Mouse (Mus musculus) liver, embryonic 14.5 days (tissue): ENCODE measurements around the gene Ophn1. TPM values are rescaled to one million over a fixed set of nuclear protein-coding genes. Genes with fewer than 3 reads are reported as not detected.

Source experiments
- ATAC-seq: fragments of 200-750 bp; cut with Nextera tagmentation; 2 replicates; pipeline ENCODE4 v1.8.0; 2017; ENCODE audit warnings: moderate number of reproducible peaks, mild to moderate bottlenecking, moderate library complexity; ENCODE audit not compliant: insufficient read depth
- DNase-seq, 3 experiments: peaks; one replicate each; pipeline ENCODE4 v3.0.0-alpha.2; 2012 to 2013; ENCODE audit warnings: low read depth in 3 of 3, low spot score in 3 of 3
- H3K27ac ChIP-seq: fragments of 300-500 bp; sonication (generic); 2 replicates; pipeline ENCODE4 v1.5.1; 2014; ENCODE audit warnings: moderate library complexity, mild to moderate bottlenecking, control low read depth, inconsistent platforms
- H3K27me3 ChIP-seq: fragments of 300-500 bp; sonication (generic); 2 replicates; pipeline ENCODE4 v1.6.1; 2014; ENCODE audit warnings: mild to moderate bottlenecking, low read length, moderate library complexity; ENCODE audit not compliant: control insufficient read depth, insufficient read depth
- H3K36me3 ChIP-seq: fragments of 300-500 bp; sonication (generic); replicated peaks from 2 replicates; pipeline ENCODE4 v1.6.1; 2014; ENCODE audit warnings: low read depth; ENCODE audit not compliant: control insufficient read depth, insufficient read depth
- H3K4me1 ChIP-seq, 2 experiments: fragments of 200-500 bp in 1 of 2; fragments of 300-500 bp in 1 of 2; sonication (generic) in 1 of 2; replicated peaks; 2 replicates each; pipeline ENCODE4 v1.6.1; 2012 to 2014; ENCODE audit warnings: antibody characterized with exemption in 1 of 2, inconsistent platforms in 1 of 2, low read length in 1 of 2; ENCODE audit not compliant: control insufficient read depth in 2 of 2, insufficient read depth in 2 of 2
- H3K4me2 ChIP-seq: fragments of 300-500 bp; sonication (generic); 2 replicates; pipeline ENCODE4 v1.6.1; 2014; ENCODE audit warnings: low read depth, mild to moderate bottlenecking, control low read depth, moderate library complexity
- H3K4me3 ChIP-seq, 2 experiments: fragments of 200-500 bp in 1 of 2; fragments of 300-500 bp in 1 of 2; sonication (generic) in 1 of 2; 2 replicates each; pipeline ENCODE4 v1.5.1; 2012 to 2014; ENCODE audit warnings: low read depth in 2 of 2, low read length in 2 of 2, mild to moderate bottlenecking in 2 of 2, control low read depth in 1 of 2, inconsistent platforms in 1 of 2, moderate library complexity in 1 of 2; ENCODE audit not compliant: insufficient read depth in 1 of 2
- H3K9ac ChIP-seq: fragments of 300-500 bp; sonication (generic); replicated peaks from 2 replicates; pipeline ENCODE4 v1.6.1; 2014; ENCODE audit warnings: mild to moderate bottlenecking, control low read depth, moderate library complexity
- H3K9me3 ChIP-seq: fragments of 300-500 bp; sonication (generic); 2 replicates; pipeline ENCODE4 v1.6.1; 2016; ENCODE audit warnings: low read length, mixed read lengths; ENCODE audit not compliant: control insufficient read depth
- CTCF ChIP-seq: IDR thresholded peaks from 2 replicates; pipeline ENCODE4 v1.5.1; 2016; ENCODE audit warnings: antibody characterized with exemption, low read depth, control low read depth
- EP300 ChIP-seq: IDR thresholded peaks from 2 replicates; pipeline ENCODE4 v1.6.1; 2016; ENCODE audit warnings: antibody characterized with exemption, low read depth
- WGBS: fragments of 180-500 bp; shearing (Covaris S2); extraction: QIAGEN DNeasy Blood & Tissue Kit; methylation state at CpG from one replicate; pipeline ENCODE4 v1.1.7; 2014; ENCODE audit not compliant: insufficient replicate concordance; 5-methylcytosine and 5-hydroxymethylcytosine counted together
- polyA plus RNA-seq, 2 experiments: library from polyadenylated mRNA; depleted of rRNA in 1 of 2; stranded (reverse) in 1 of 2; unstranded in 1 of 2; fragments of >200 nt; fragmentation: Nextera tagmentation in 1 of 2; extraction: Ambion mirVana in 1 of 2; gene quantifications; 2 replicates each; pipeline versions ENCODE4 v1.2.1 to v1.2.3; 2012 to 2014

Ophn1 gene
- polyA plus RNA-seq, 2 experiments: 0.38 to 0.89 TPM

DNA sequence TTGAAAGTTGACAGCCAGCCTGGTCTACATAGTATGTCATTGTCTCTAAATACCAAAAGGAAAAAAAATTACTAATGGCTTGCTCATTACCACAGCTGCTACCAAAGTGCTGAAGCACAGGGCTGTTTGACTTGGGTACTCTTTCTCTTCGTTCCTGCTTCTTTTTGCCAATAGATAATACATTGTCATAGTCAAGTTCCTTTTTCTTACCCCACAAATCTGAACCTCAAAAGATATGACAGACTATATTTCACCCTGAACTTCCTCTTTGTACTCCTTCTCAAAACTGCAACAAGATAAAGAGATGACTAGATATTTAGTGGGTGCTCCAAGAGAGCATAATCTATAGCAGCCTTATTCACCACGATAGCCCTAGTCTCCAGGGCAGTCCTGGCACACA is 9.7 kb downstream of the Ophn1 start:
- TF ChIP-seq EP300 (no peak), CTCF (no peak)
- Histone ChIP-seq H3K4me1 (no peaks in the 10 kb centered on the region), H3K9me3 (no peaks in the 10 kb centered on the region), H3K27me3 (no peaks in the 10 kb centered on the region), H3K4me3 (no peak overlapping the region), H3K27ac (no peak overlapping the region), H3K36me3 (no peaks in the 10 kb centered on the region), H3K4me2 (no peak overlapping the region), H3K9ac (no peak overlapping the region)
- DNase-seq: no peak
- ATAC-seq: no peak
- WGBS: 27% methylated on average over 2 of the region's 2 CpGs

DNA sequence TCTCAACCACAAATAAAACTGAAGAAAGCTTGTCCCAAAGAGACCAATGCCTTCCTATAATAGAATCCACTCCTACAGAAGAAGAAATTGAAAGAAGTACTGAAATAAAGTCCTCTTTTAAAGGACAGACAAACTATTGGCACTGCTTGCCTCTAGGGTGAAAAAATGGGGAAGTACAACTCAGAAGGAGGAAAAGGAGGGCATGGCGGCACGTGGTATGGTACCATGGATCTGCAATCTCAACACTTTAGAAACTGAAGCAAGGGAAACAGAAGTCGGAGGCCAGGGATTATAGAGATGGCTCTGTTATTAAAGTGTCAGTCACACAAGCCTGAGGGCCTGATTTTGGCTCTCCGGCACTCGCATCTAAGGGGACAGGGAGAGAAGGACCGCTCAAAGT is 10.5 kb downstream of the Ophn1 start:
- no peak overlapping the region for H3K9ac ChIP-seq
- no peaks in the 10 kb centered on the region for H3K36me3 ChIP-seq
- no peak overlapping the region for H3K4me2 ChIP-seq
- no peak for DNase-seq
- no peak for ATAC-seq
- 57% methylated on average over 6 of the region's 6 CpGs for WGBS
- H3K4me3 ChIP-seq: no peak overlapping the region
- no peaks in the 10 kb centered on the region for H3K9me3 ChIP-seq
- TF ChIP-seq CTCF (no peak), EP300 (no peak)
- no peaks in the 10 kb centered on the region for H3K4me1 ChIP-seq
- H3K27me3 ChIP-seq: no peaks in the 10 kb centered on the region
- no peak overlapping the region for H3K27ac ChIP-seq

GRCm38 (mm10) chrX:98875144-98875543 is 15.7 kb downstream of the Ophn1 start:
- Histone ChIP-seq H3K27me3 (no peaks in the 10 kb centered on the region), H3K9me3 (no peaks in the 10 kb centered on the region), H3K4me2 (no peak overlapping the region), H3K27ac (no peak overlapping the region), H3K9ac (no peak overlapping the region), H3K36me3 (no peaks in the 10 kb centered on the region), H3K4me3 (no peak overlapping the region), H3K4me1 (no peaks in the 10 kb centered on the region)
- DNase-seq (no peak), ATAC-seq (no peak)
- WGBS: 59% methylated on average over 6 of the region's 6 CpGs
- TF ChIP-seq EP300 (no peak), CTCF (no peak)

DNA sequence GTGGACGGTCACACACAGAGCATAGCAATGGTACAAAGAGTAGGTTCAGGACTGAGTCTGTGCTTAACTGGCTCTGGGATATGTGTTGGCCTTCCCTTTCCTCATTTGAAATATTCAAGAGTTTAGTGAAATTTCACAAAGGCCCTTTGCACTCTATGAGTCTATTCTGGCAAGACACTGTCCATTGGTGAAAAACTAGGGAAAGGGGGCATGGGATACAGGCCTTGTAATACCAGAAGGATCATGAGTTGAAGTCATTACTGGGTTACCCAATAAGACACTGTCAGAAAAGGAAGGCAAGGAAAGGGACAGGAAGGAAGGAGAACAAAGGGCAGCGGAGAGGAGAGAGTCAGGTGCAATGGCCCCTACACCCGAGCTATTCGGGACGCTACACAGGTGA is 16.7 kb downstream of the Ophn1 start:
- no peak overlapping the region for H3K27ac ChIP-seq
- no peak for ATAC-seq
- WGBS: 69% methylated on average over 5 of the region's 5 CpGs
- no peaks in the 10 kb centered on the region for H3K9me3 ChIP-seq
- no peaks in the 10 kb centered on the region for H3K4me1 ChIP-seq
- no peak for TF ChIP-seq CTCF
- TF ChIP-seq EP300: no peak
- no peaks in the 10 kb centered on the region for H3K36me3 ChIP-seq
- H3K4me3 ChIP-seq: no peak overlapping the region
- H3K4me2 ChIP-seq: no peak overlapping the region
- DNase-seq: no peak
- H3K27me3 ChIP-seq: no peaks in the 10 kb centered on the region
- no peak overlapping the region for H3K9ac ChIP-seq

DNA sequence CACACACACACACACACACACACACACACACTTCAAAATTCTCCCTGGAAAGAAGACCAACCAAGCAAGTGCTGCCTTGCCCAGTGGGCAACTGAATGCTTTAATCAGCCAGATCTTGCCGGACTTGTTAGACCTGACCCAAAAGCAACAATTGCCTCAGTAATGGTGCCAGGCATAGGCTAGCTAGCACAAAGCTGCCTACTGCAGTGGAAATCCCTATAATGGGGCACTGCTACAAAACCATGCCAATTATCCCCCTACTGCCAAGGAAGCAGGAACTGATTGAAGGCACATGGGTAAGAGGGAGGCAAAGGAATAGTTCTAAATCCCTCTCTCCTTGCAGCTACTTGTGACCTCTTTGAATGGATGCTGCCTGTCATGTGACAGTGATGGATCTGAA is 18.8 kb downstream of the Ophn1 start:
- WGBS: 67% methylated on average over 1 of the region's 1 CpGs
- no peak for ATAC-seq
- Histone ChIP-seq H3K9me3 (no peaks in the 10 kb centered on the region), H3K27ac (no peak overlapping the region), H3K36me3 (no peaks in the 10 kb centered on the region), H3K27me3 (no peaks in the 10 kb centered on the region), H3K4me3 (no peak overlapping the region), H3K9ac (no peak overlapping the region), H3K4me2 (no peak overlapping the region), H3K4me1 (no peaks in the 10 kb centered on the region; a peak in 1 of 4 replicates)
- DNase-seq: no peak
- TF ChIP-seq CTCF (no peak), EP300 (no peak)

GRCm38 (mm10) chrX:98870541-98870940 is 20.3 kb downstream of the Ophn1 start:
- Histone ChIP-seq H3K27me3 (no peaks in the 10 kb centered on the region), H3K36me3 (no peaks in the 10 kb centered on the region), H3K4me1 (no peaks in the 10 kb centered on the region; a peak in 1 of 4 replicates), H3K4me2 (no peak overlapping the region), H3K9me3 (no peaks in the 10 kb centered on the region), H3K4me3 (no peak overlapping the region), H3K27ac (no peak overlapping the region), H3K9ac (no peak overlapping the region)
- TF ChIP-seq EP300: no peak
- no peak for TF ChIP-seq CTCF
- ATAC-seq (no peak), DNase-seq (no peak)
- WGBS: 58% methylated on average over 1 of the region's 1 CpGs
